Mouse (Mus musculus): Measurements from ENCODE around the gene Stab2. TPM values are rescaled to one million over a fixed set of nuclear protein-coding genes. Genes with fewer than 3 reads are reported as not detected.

Gene Stab2
- polyA plus RNA-seq, 1 experiment from 2014 or later: 6.3 TPM

- Histone ChIP-seq H3K9me3 (replicated peaks; ENCODE audit: control insufficient read depth, low read length) (no peaks in the 10 kb centered on the region), H3K27ac (ENCODE audit: low read length) (no peak overlapping the region), H3K9ac (ENCODE audit: low read length) (no peak overlapping the region), H3K36me3 (ENCODE audit: control insufficient read depth, insufficient read depth, low read length) (no peaks in the 10 kb centered on the region), H3K27me3 (ENCODE audit: control insufficient read depth, insufficient read depth, low read length) (no peaks in the 10 kb centered on the region), H3K4me1 (ENCODE audit: control insufficient read depth, insufficient read depth, low read length) (no peaks in the 10 kb centered on the region), H3K4me3 (replicated peaks; ENCODE audit: low read length) (no peak overlapping the region), H3K4me2 (ENCODE audit: low read depth, low read length) (no peak overlapping the region)
- ATAC-seq (ENCODE audit: insufficient read depth, low FRiP score): no peak
- WGBS: 40% methylated on average over 6 of the region's 6 CpGs
These were observed 73.4 kb downstream of the Stab2 start for GRCm38 (mm10) chr10:86934376-86934775.

- Histone ChIP-seq H3K4me1 (ENCODE audit: control insufficient read depth, insufficient read depth, low read length) (no peaks in the 10 kb centered on the region), H3K27ac (ENCODE audit: low read length) (0 out of 2 replicates have a peak overlapping the region, but pooled peaks have one; percentile 9), H3K9ac (ENCODE audit: low read length) (no peak overlapping the region), H3K4me3 (replicated peaks; ENCODE audit: low read length) (no peak overlapping the region), H3K4me2 (ENCODE audit: low read depth, low read length) (no peak overlapping the region), H3K27me3 (ENCODE audit: control insufficient read depth, insufficient read depth, low read length) (no peaks in the 10 kb centered on the region), H3K9me3 (replicated peaks; ENCODE audit: control insufficient read depth, low read length) (no peaks in the 10 kb centered on the region), H3K36me3 (ENCODE audit: control insufficient read depth, insufficient read depth, low read length) (no peaks in the 10 kb centered on the region)
- WGBS: 31% methylated on average over 3 of the region's 3 CpGs
- ATAC-seq (ENCODE audit: insufficient read depth, low FRiP score): no peak
These were observed 73.9 kb downstream of the Stab2 start for GRCm38 (mm10) chr10:86933906-86934305.

- 39% methylated on average over 9 of the region's 9 CpGs for WGBS
- H3K4me3 ChIP-seq (replicated peaks; ENCODE audit: low read length): no peak overlapping the region
- H3K36me3 ChIP-seq (ENCODE audit: control insufficient read depth, insufficient read depth, low read length): no peaks in the 10 kb centered on the region
- H3K9ac ChIP-seq (ENCODE audit: low read length): no peak overlapping the region
- ATAC-seq (ENCODE audit: insufficient read depth, low FRiP score): peak; percentile 69; the same call in 1 of the 2 replicates
- no peaks in the 10 kb centered on the region for H3K9me3 ChIP-seq (replicated peaks; ENCODE audit: control insufficient read depth, low read length)
- H3K27me3 ChIP-seq (ENCODE audit: control insufficient read depth, insufficient read depth, low read length): no peaks in the 10 kb centered on the region
- no peaks in the 10 kb centered on the region for H3K4me1 ChIP-seq (ENCODE audit: control insufficient read depth, insufficient read depth, low read length)
- no peak overlapping the region for H3K4me2 ChIP-seq (ENCODE audit: low read depth, low read length)
- H3K27ac ChIP-seq (ENCODE audit: low read length): 0 out of 2 replicates have a peak overlapping the region, but pooled peaks have one; percentile 9
These were observed 74.6 kb downstream of the Stab2 start for GRCm38 (mm10) chr10:86933180-86933695.

- Histone ChIP-seq H3K36me3 (ENCODE audit: control insufficient read depth, insufficient read depth, low read length) (no peaks in the 10 kb centered on the region), H3K4me3 (replicated peaks; ENCODE audit: low read length) (no peak overlapping the region), H3K9ac (ENCODE audit: low read length) (no peak overlapping the region), H3K4me1 (ENCODE audit: control insufficient read depth, insufficient read depth, low read length) (no peaks in the 10 kb centered on the region), H3K9me3 (replicated peaks; ENCODE audit: control insufficient read depth, low read length) (no peaks in the 10 kb centered on the region), H3K27me3 (ENCODE audit: control insufficient read depth, insufficient read depth, low read length) (no peaks in the 10 kb centered on the region), H3K4me2 (ENCODE audit: low read depth, low read length) (no peak overlapping the region), H3K27ac (ENCODE audit: low read length) (no peak overlapping the region)
- ATAC-seq (ENCODE audit: insufficient read depth, low FRiP score): no peak
- WGBS: 86% methylated on average over 1 of the region's 1 CpGs
These were observed 84.2 kb downstream of the Stab2 start for GRCm38 (mm10) chr10:86923602-86924001.

GRCm38 (mm10) chr10:86915595-86915994 lies 92.2 kb downstream of the Stab2 start:
- Histone ChIP-seq H3K4me3 (replicated peaks; ENCODE audit: low read length) (no peak overlapping the region), H3K4me1 (ENCODE audit: control insufficient read depth, insufficient read depth, low read length) (no peaks in the 10 kb centered on the region), H3K9me3 (replicated peaks; ENCODE audit: control insufficient read depth, low read length) (no peaks in the 10 kb centered on the region), H3K9ac (ENCODE audit: low read length) (no peak overlapping the region), H3K4me2 (ENCODE audit: low read depth, low read length) (no peak overlapping the region), H3K27me3 (ENCODE audit: control insufficient read depth, insufficient read depth, low read length) (no peaks in the 10 kb centered on the region), H3K27ac (ENCODE audit: low read length) (no peak overlapping the region), H3K36me3 (ENCODE audit: control insufficient read depth, insufficient read depth, low read length) (no peaks in the 10 kb centered on the region)
- no peak for ATAC-seq (ENCODE audit: insufficient read depth, low FRiP score)

GRCm38 (mm10) chr10:86908562-86908961 lies 99.3 kb downstream of the Stab2 start:
- Histone ChIP-seq H3K27me3 (ENCODE audit: control insufficient read depth, insufficient read depth, low read length) (no peaks in the 10 kb centered on the region), H3K4me1 (ENCODE audit: control insufficient read depth, insufficient read depth, low read length) (no peaks in the 10 kb centered on the region), H3K27ac (ENCODE audit: low read length) (no peak overlapping the region), H3K4me2 (ENCODE audit: low read depth, low read length) (no peak overlapping the region), H3K9me3 (replicated peaks; ENCODE audit: control insufficient read depth, low read length) (no peaks in the 10 kb centered on the region), H3K36me3 (ENCODE audit: control insufficient read depth, insufficient read depth, low read length) (no peaks in the 10 kb centered on the region), H3K9ac (ENCODE audit: low read length) (no peak overlapping the region), H3K4me3 (replicated peaks; ENCODE audit: low read length) (no peak overlapping the region)
- no peak for ATAC-seq (ENCODE audit: insufficient read depth, low FRiP score)
- WGBS: 96% methylated on average over 18 of the region's 18 CpGs

GRCm38 (mm10) chr10:86907043-86907442 lies 100.8 kb downstream of the Stab2 start:
- no peaks in the 10 kb centered on the region for H3K4me1 ChIP-seq (ENCODE audit: control insufficient read depth, insufficient read depth, low read length)
- H3K4me3 ChIP-seq (replicated peaks; ENCODE audit: low read length): no peak overlapping the region
- no peaks in the 10 kb centered on the region for H3K36me3 ChIP-seq (ENCODE audit: control insufficient read depth, insufficient read depth, low read length)
- H3K27me3 ChIP-seq (ENCODE audit: control insufficient read depth, insufficient read depth, low read length): no peaks in the 10 kb centered on the region
- H3K9ac ChIP-seq (ENCODE audit: low read length): no peak overlapping the region
- 71% methylated on average over 6 of the region's 6 CpGs for WGBS
- no peak for ATAC-seq (ENCODE audit: insufficient read depth, low FRiP score)
- H3K27ac ChIP-seq (ENCODE audit: low read length): no peak overlapping the region
- H3K9me3 ChIP-seq (replicated peaks; ENCODE audit: control insufficient read depth, low read length): no peaks in the 10 kb centered on the region
- H3K4me2 ChIP-seq (ENCODE audit: low read depth, low read length): no peak overlapping the region

- Histone ChIP-seq H3K27me3 (ENCODE audit: control insufficient read depth, insufficient read depth, low read length) (no peaks in the 10 kb centered on the region), H3K9me3 (replicated peaks; ENCODE audit: control insufficient read depth, low read length) (no peaks in the 10 kb centered on the region), H3K4me2 (ENCODE audit: low read depth, low read length) (no peak overlapping the region), H3K9ac (ENCODE audit: low read length) (no peak overlapping the region), H3K4me1 (ENCODE audit: control insufficient read depth, insufficient read depth, low read length) (no peaks in the 10 kb centered on the region), H3K36me3 (ENCODE audit: control insufficient read depth, insufficient read depth, low read length) (no peaks in the 10 kb centered on the region), H3K27ac (ENCODE audit: low read length) (no peak overlapping the region), H3K4me3 (replicated peaks; ENCODE audit: low read length) (no peak overlapping the region)
- no peak for ATAC-seq (ENCODE audit: insufficient read depth, low FRiP score)
- 36% methylated on average over 2 of the region's 2 CpGs for WGBS
These were observed 112.3 kb downstream of the Stab2 start for GRCm38 (mm10) chr10:86895531-86895930.

GRCm38 (mm10) chr10:86891066-86891465 lies 116.8 kb downstream of the Stab2 start:
- H3K27me3 ChIP-seq (ENCODE audit: control insufficient read depth, insufficient read depth, low read length): no peaks in the 10 kb centered on the region
- no peaks in the 10 kb centered on the region for H3K9me3 ChIP-seq (replicated peaks; ENCODE audit: control insufficient read depth, low read length)
- 95% methylated on average over 1 of the region's 1 CpGs for WGBS
- no peaks in the 10 kb centered on the region for H3K36me3 ChIP-seq (ENCODE audit: control insufficient read depth, insufficient read depth, low read length)
- no peak overlapping the region for H3K27ac ChIP-seq (ENCODE audit: low read length)
- H3K4me1 ChIP-seq (ENCODE audit: control insufficient read depth, insufficient read depth, low read length): no peaks in the 10 kb centered on the region
- no peak overlapping the region for H3K4me2 ChIP-seq (ENCODE audit: low read depth, low read length)
- no peak overlapping the region for H3K4me3 ChIP-seq (replicated peaks; ENCODE audit: low read length)
- no peak for ATAC-seq (ENCODE audit: insufficient read depth, low FRiP score)
- H3K9ac ChIP-seq (ENCODE audit: low read length): no peak overlapping the region

Measured in stomach, embryonic 16.5 days (tissue).